ENCODE assay signal across 7 mouse cellular contexts in the genomic region with DNA sequence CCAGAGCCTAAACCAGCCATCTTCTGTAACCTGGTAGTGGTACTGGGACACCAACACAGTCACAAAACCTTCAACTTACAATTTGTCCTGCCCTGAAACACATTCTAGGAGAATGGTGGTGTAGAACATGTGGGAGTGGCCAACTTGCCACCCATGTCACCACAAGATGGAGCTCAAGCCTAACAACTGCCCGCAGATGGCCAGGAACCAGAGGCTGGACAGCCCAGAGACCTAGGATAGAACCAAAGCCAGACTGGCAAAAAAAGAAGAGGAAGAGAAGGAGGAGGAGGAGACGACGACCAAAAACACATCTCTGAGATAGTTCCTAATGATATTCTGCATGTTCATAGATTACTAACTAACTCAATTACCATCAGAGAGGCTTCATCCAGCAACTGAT. TPM values are rescaled to one million over a fixed set of nuclear protein-coding genes. Genes with fewer than 3 reads are reported as not detected.
A peak's percentile ranks its signal among the peaks of the same experiment; 100 is the strongest.
DNase-seq lines count a peak whose midpoint lies in the region; ATAC-seq and TF ChIP-seq lines count a peak whose summit lies in the region.

No protein-coding gene starts in this region.

- no peak overlapping the region for H3K4me2 ChIP-seq in heart, postnatal 0 days (ENCODE audit: low read depth, low read length)
- no peak overlapping the region for H3K4me2 ChIP-seq in midbrain, postnatal 0 days (ENCODE audit: low read depth, low read length, poor library complexity, severe bottlenecking)

- no peaks in the 10 kb centered on the region for H3K9me3 ChIP-seq in heart, postnatal 0 days (replicated peaks; ENCODE audit: control insufficient read depth, low read length)
- no peaks in the 10 kb centered on the region for H3K9me3 ChIP-seq in midbrain, postnatal 0 days (ENCODE audit: low read length)

- no peak for TF ChIP-seq EP300 in heart, postnatal 0 days (IDR thresholded peaks at IDR 0.05; ENCODE audit: low read depth)

- WGBS in heart, postnatal 0 days, result 3% methylated on average over 3 of the region's 3 CpGs
- WGBS in midbrain, postnatal 0 days, result 1% methylated on average over 3 of the region's 3 CpGs

- intact Hi-C loops in left cerebral cortex, adult 2 months (cut with DNase I), result loop anchor here (1.0 to 5.0 kb wide), 3 partner anchors 97 to 651 kb away; no protein-coding TSS in a partner anchor

- no peak for ATAC-seq in heart, postnatal 0 days (ENCODE audit: insufficient read depth, low read depth)
- no peak for ATAC-seq in midbrain, postnatal 0 days (ENCODE audit: low FRiP score)

- no peaks in the 10 kb centered on the region for H3K27me3 ChIP-seq in heart, postnatal 0 days (ENCODE audit: control insufficient read depth, insufficient read depth, low read length)
- no peaks in the 10 kb centered on the region for H3K27me3 ChIP-seq in midbrain, postnatal 0 days (ENCODE audit: insufficient read depth, low read length)

- peaks cover 12% of the 10 kb centered on the region; the same call in 1 of the 2 replicates for H3K4me1 ChIP-seq in heart, postnatal 0 days (ENCODE audit: control insufficient read depth, insufficient read depth)
- no peaks in the 10 kb centered on the region for H3K4me1 ChIP-seq in midbrain, postnatal 0 days (ENCODE audit: insufficient read depth, low read length)

- no peak overlapping the region for H3K9ac ChIP-seq in heart, postnatal 0 days (replicated peaks; ENCODE audit: low read depth, low read length)
- H3K9ac ChIP-seq in midbrain, postnatal 0 days (replicated peaks; ENCODE audit: low read length, poor library complexity, severe bottlenecking), result no peak overlapping the region

- TF ChIP-seq CTCF in heart, postnatal 0 days (IDR thresholded peaks at IDR 0.05; ENCODE audit: low read depth), result peak; percentile 96
- peak; percentile 86 for TF ChIP-seq CTCF in left cerebral cortex, adult 2 months (IDR thresholded peaks at IDR 0.05)
- TF ChIP-seq CTCF in midbrain, postnatal 0 days (IDR thresholded peaks at IDR 0.05), result peak; percentile 91

- no peak overlapping the region for H3K4me3 ChIP-seq in heart, postnatal 0 days (ENCODE audit: low read depth, low read length)
- no peak overlapping the region for H3K4me3 ChIP-seq in left cerebral cortex, adult 2 months
- H3K4me3 ChIP-seq in midbrain, postnatal 0 days (ENCODE audit: low read depth, low read length), result no peak overlapping the region

- no peaks in the 10 kb centered on the region for H3K36me3 ChIP-seq in heart, postnatal 0 days (replicated peaks; ENCODE audit: control insufficient read depth, insufficient read depth, low read length)
- H3K36me3 ChIP-seq in midbrain, postnatal 0 days (ENCODE audit: insufficient read depth, low read length), result no peaks in the 10 kb centered on the region

- DNase-seq in ES-CJ7 (ENCODE audit: low read depth, low spot score), result peak; percentile 61
- peak; percentile 62 to 67 for DNase-seq in adrenal gland, adult 18-20 months (ENCODE audit: low spot score in 2 of 2)
- peak; percentile 86 for DNase-seq in embryo, embryonic 10.5 days (ENCODE audit: low spot score)
- DNase-seq in heart, postnatal 0 days (ENCODE audit: low spot score), result peak; percentile 70
- peak; percentile 69 to 74 for DNase-seq in left cerebral cortex, adult 2 months (ENCODE audit: extremely low spot score in 1 of 2, low spot score in 2 of 2)
- DNase-seq in midbrain, postnatal 0 days (ENCODE audit: low spot score), result peak; percentile 80
- peak; percentile 57 to 63 for DNase-seq in spleen, postnatal 36 days (ENCODE audit: low spot score in 2 of 2)

- H3K27ac ChIP-seq in heart, postnatal 0 days (ENCODE audit: low read depth), result no peak overlapping the region
- no peak overlapping the region for H3K27ac ChIP-seq in left cerebral cortex, adult 2 months
- no peak overlapping the region for H3K27ac ChIP-seq in midbrain, postnatal 0 days (ENCODE audit: low read depth, low read length)

RNA-seq across cellular contexts. Expression of a gene that starts 24.4 kb away (rescaled TPM):
- 10 to 100 TPM; 62.1 to 71.9 TPM for total RNA-seq in adrenal gland, adult 18-20 months (2021)
- total RNA-seq in heart, postnatal 0 days (2014; rRNA removed; ENCODE audit: low replicate concordance), result 107 and 138 TPM in 2 replicates
- polyA plus RNA-seq in heart, postnatal 0 days (2015; fragmentation: Nextera tagmentation; extraction: Ambion mirVana), result 55.5 and 61.5 TPM in 2 replicates
- total RNA-seq in left cerebral cortex, adult 2 months (2021), result 10 to 100 TPM; 91.3 to 96.5 TPM
- total RNA-seq in midbrain, postnatal 0 days (2014; rRNA removed), result 89.3 and 147 TPM in 2 replicates
- polyA plus RNA-seq in midbrain, postnatal 0 days (2015; fragmentation: Nextera tagmentation; extraction: Ambion mirVana), result 107 and 108 TPM in 2 replicates

RNA-seq across cellular contexts. Expression of a gene that starts 42.1 kb away (rescaled TPM):
- 10 to 100 TPM; 69.0 to 74.2 TPM for total RNA-seq in adrenal gland, adult 18-20 months (2021)
- total RNA-seq in heart, postnatal 0 days (2014; rRNA removed; ENCODE audit: low replicate concordance), result 34.0 and 39.7 TPM in 2 replicates
- 4.4 and 5.0 TPM in 2 replicates for polyA plus RNA-seq in heart, postnatal 0 days (2015; fragmentation: Nextera tagmentation; extraction: Ambion mirVana)
- total RNA-seq in left cerebral cortex, adult 2 months (2021), result 100 to 1,000 TPM; 141 to 154 TPM
- 117 and 171 TPM in 2 replicates for total RNA-seq in midbrain, postnatal 0 days (2014; rRNA removed)
- polyA plus RNA-seq in midbrain, postnatal 0 days (2015; fragmentation: Nextera tagmentation; extraction: Ambion mirVana), result 12.6 and 14.0 TPM in 2 replicates
